Mouse (Mus musculus) limb, embryonic 14.5 days (tissue): Measurements from ENCODE around the gene Trip10. TPM values are rescaled to one million over a fixed set of nuclear protein-coding genes. Genes with fewer than 3 reads are reported as not detected.

Experiments
- ATAC-seq: fragments of 200-750 bp; cut with Nextera tagmentation; 2 replicates; pipeline ENCODE4 v1.8.0; 2017; ENCODE audit warnings: low read depth, moderate number of reproducible peaks, moderate TSS enrichment; ENCODE audit not compliant: low FRiP score
- DNase-seq: peaks from one replicate; pipeline ENCODE4 v3.0.0-alpha.2; 2015; ENCODE audit warnings: low spot score
- H3K27ac ChIP-seq: fragments of 300-500 bp; sonication (generic); replicated peaks from 2 replicates; pipeline ENCODE4 v1.5.1; 2014; ENCODE audit warnings: low read depth, mild to moderate bottlenecking, low read length, moderate library complexity, mixed read lengths
- H3K27me3 ChIP-seq: fragments of 300-500 bp; sonication (generic); 2 replicates; pipeline ENCODE4 v1.6.1; 2014; ENCODE audit warnings: low read length, mixed read lengths; ENCODE audit not compliant: control insufficient read depth, insufficient read depth
- H3K36me3 ChIP-seq: fragments of 300-500 bp; sonication (generic); 2 replicates; pipeline ENCODE4 v1.6.1; 2014; ENCODE audit warnings: mild to moderate bottlenecking, low read length, moderate library complexity, mixed read lengths; ENCODE audit not compliant: control insufficient read depth, insufficient read depth
- H3K4me1 ChIP-seq: fragments of 300-500 bp; sonication (generic); 2 replicates; pipeline ENCODE4 v1.6.1; 2014; ENCODE audit warnings: antibody characterized with exemption, low read length, mixed read lengths; ENCODE audit not compliant: control insufficient read depth, insufficient read depth
- H3K4me2 ChIP-seq: fragments of 300-500 bp; sonication (generic); replicated peaks from 2 replicates; pipeline ENCODE4 v1.6.1; 2014; ENCODE audit warnings: low read depth, mild to moderate bottlenecking, low read length, moderate library complexity; ENCODE audit not compliant: severe bottlenecking
- H3K4me3 ChIP-seq: fragments of 300-500 bp; sonication (generic); replicated peaks from 2 replicates; pipeline ENCODE4 v1.5.1; 2014; ENCODE audit warnings: low read length
- H3K9ac ChIP-seq: fragments of 300-500 bp; sonication (generic); 2 replicates; pipeline ENCODE4 v1.6.1; 2014; ENCODE audit warnings: mild to moderate bottlenecking, low read depth, low read length, moderate library complexity; ENCODE audit not compliant: severe bottlenecking
- H3K9me3 ChIP-seq: fragments of 300-500 bp; sonication (generic); 2 replicates; pipeline ENCODE4 v1.6.1; 2016; ENCODE audit warnings: low read length; ENCODE audit not compliant: control insufficient read depth
- POLR2A ChIP-seq: fragments of 200-500 bp; IDR thresholded peaks from 2 replicates; pipeline ENCODE4 v1.8.0; 2012; ENCODE audit warnings: inconsistent platforms, mild to moderate bottlenecking, moderate library complexity, borderline replicate concordance; ENCODE audit not compliant: insufficient read depth, insufficient read length; ENCODE audit errors: extremely low read depth
- WGBS: fragments of 180-500 bp; shearing (Covaris S2); extraction: QIAGEN DNeasy Blood & Tissue Kit; methylation state at CpG from one replicate; pipeline ENCODE4 v1.1.7; 2014; 5-methylcytosine and 5-hydroxymethylcytosine counted together
- polyA plus RNA-seq, 2 experiments: library from polyadenylated mRNA; depleted of rRNA in 1 of 2; stranded (reverse) in 1 of 2; unstranded in 1 of 2; fragments of >200 nt; fragmentation: Nextera tagmentation in 1 of 2; extraction: Ambion mirVana in 1 of 2; gene quantifications; 2 replicates each; pipeline versions ENCODE4 v1.2.1 to v1.2.3; 2012 to 2014

The Trip10 gene
- polyA plus RNA-seq, 2 experiments, result 27.1 to 46.9 TPM

DNA sequence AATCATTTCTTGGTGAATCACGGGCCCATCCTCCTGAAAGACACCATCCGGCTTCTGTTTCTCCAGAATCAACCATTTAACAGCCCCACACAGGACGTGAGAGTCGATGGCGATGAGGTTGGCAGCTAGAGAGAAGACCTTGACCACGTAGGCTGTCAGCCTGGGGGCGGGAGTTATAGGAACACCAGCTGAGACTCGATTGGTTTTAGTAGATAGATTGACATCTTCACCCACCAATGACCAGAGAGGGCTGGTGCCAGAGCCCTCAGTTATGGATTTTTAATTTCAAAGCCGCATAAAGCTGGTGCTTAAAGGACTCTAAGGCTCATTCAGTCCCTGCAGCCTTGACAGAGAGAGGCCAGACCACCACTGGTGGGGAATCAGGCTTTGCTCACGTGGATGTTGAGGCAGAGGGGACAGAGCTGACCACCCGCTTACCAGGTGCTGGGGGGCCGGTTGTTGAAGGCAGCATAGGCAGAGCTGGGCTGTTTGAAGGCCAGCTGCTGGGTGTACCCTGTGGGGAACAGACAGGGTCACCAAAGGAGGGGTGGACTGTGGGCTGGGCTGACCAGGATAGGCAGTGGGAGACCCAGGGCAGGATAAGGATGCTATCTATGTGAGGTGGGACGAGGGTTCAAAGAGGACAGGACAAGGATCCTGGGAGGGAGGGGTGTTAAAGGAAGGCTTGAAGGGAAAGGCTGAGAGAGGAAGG lies 34.4 kb upstream of the Trip10 start:
- no peak for ATAC-seq
- no peak for TF ChIP-seq POLR2A

DNA sequence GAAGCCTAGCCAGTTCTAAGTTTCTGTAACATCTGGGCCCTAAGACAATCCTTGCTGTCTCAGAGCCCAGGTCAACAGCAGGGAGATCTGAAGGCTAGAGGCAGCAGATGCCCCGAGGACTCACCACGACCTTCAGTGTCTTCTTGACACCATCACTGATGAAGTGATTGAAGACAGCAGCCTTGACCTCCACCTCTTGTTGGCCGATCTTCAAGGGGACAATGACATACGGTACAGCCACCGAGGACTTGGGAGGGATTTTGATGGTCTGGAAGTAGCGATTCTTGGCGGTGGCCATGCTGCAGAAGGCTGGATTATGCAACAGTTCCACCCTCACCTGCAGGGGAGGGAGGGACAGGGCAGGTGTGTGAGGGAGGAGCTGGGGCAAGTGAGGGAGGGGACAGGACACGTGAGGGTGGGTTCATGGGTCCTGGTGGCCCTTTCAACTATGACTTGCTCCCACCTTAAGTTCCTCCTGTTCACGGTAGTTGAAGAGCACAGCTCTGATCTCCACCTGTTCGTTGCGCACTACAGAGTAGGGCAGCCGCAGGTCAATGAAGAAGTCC lies 30.8 kb upstream of the Trip10 start:
- H3K9ac ChIP-seq, result no peak overlapping the region
- DNase-seq, result no peak
- H3K4me3 ChIP-seq, result no peak overlapping the region
- no peak overlapping the region for H3K27ac ChIP-seq
- no peak for TF ChIP-seq POLR2A
- 69% methylated on average over 12 of the region's 12 CpGs for WGBS
- no peaks in the 10 kb centered on the region for H3K9me3 ChIP-seq
- no peaks in the 10 kb centered on the region for H3K4me1 ChIP-seq
- no peaks in the 10 kb centered on the region for H3K27me3 ChIP-seq
- no peaks in the 10 kb centered on the region for H3K36me3 ChIP-seq
- no peak for ATAC-seq
- H3K4me2 ChIP-seq, result no peak overlapping the region

More for the DNA sequence above, 34.4 kb upstream of the Trip10 start:
- 44% methylated on average over 13 of the region's 13 CpGs for WGBS
- no peak overlapping the region for H3K9ac ChIP-seq
- H3K27me3 ChIP-seq, result no peaks in the 10 kb centered on the region
- no peak overlapping the region for H3K4me2 ChIP-seq
- no peaks in the 10 kb centered on the region for H3K9me3 ChIP-seq
- no peak overlapping the region for H3K4me3 ChIP-seq
- no peaks in the 10 kb centered on the region for H3K36me3 ChIP-seq
- DNase-seq, result peak; percentile 30
- H3K27ac ChIP-seq, result no peak overlapping the region
- no peaks in the 10 kb centered on the region for H3K4me1 ChIP-seq

DNA sequence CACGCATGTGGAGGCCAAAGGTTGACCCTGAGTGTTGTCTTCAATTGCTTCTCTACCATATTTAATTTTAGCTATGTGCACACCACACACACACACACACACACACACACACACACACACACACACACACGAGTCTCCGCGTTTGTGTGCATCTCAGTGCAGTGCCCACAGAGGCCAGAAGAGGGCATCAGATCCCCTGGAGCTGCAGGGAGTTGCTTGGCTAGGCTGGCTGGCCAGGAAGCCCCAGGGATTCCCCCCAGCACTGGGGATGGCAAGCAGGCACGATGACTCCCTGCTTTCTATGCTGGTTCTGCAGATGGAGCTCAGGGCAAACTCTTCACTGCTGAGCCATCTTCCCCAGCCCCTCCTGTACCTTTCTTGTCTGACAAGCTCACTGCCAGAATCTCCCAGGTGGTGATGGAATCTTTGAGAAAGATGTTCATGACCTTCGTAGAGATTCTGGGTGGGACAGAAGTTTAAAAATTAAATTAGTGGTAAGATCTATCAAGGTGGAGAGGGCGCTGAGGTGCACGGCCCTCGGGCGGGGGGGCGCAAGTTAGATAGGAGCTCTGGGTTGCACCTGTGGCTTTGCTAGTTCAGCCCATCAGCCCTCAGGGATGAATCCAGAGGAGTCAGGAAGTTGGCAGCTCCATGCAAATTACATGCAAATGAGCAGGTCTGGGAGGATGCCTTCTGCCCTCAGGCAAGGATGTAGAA lies 29.9 kb upstream of the Trip10 start:
- Histone ChIP-seq H3K4me3 (no peak overlapping the region), H3K4me1 (no peaks in the 10 kb centered on the region), H3K9ac (no peak overlapping the region), H3K27me3 (0 out of 2 replicates have a peak, but pooled peaks cover 8% of the 10 kb centered on the region), H3K9me3 (no peaks in the 10 kb centered on the region), H3K36me3 (no peaks in the 10 kb centered on the region), H3K27ac (no peak overlapping the region), H3K4me2 (no peak overlapping the region)
- ATAC-seq (no peak), DNase-seq (no peak)
- TF ChIP-seq POLR2A, result no peak
- 25% methylated on average over 11 of the region's 11 CpGs for WGBS

DNA sequence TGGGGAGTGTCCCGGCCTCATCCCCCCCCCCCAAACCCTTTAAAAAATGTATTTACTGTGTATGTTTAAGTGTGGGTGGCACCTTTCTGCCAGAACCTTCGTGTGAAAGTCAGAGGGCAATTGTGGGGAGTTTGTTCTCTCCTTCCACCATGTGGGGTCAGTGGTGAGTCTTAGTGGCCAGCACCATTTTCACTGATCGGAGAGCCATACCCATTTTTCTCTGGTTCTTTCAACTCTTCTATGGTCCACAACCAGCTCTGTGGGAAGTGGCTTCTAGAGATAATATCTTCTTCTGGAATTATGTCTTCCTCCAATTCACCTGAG lies 29.4 kb upstream of the Trip10 start:
- 28% methylated on average over 2 of the region's 3 CpGs for WGBS
- 0 out of 2 replicates have a peak, but pooled peaks cover 8% of the 10 kb centered on the region for H3K27me3 ChIP-seq
- H3K9me3 ChIP-seq, result no peaks in the 10 kb centered on the region
- H3K4me3 ChIP-seq, result no peak overlapping the region
- H3K9ac ChIP-seq, result no peak overlapping the region
- ATAC-seq (no peak), DNase-seq (no peak)
- no peak for TF ChIP-seq POLR2A
- H3K36me3 ChIP-seq, result no peaks in the 10 kb centered on the region
- no peaks in the 10 kb centered on the region for H3K4me1 ChIP-seq
- H3K4me2 ChIP-seq, result no peak overlapping the region
- H3K27ac ChIP-seq, result no peak overlapping the region

DNA sequence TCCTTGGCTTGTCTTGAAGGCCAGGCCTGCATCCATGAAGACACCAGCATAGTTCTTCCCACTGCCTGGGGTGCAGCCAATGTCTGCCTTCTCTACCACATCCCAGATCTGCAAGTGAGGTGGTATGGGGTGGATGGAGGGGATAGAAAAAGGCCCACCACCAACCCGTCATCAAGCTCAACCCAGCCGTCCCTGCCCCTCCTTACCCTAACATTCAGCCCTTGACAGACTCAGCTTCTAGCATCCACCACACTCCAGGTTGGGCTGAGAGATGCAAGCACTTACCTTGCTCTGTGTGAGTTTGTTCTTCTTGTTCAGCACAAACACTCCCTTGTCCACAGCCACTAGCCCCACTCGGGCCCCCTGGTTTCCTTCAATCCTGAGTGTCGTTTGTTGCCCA lies 27.3 kb upstream of the Trip10 start:
- Histone ChIP-seq H3K4me1 (no peaks in the 10 kb centered on the region), H3K27me3 (0 out of 2 replicates have a peak, but pooled peaks cover 8% of the 10 kb centered on the region), H3K9ac (no peak overlapping the region), H3K27ac (no peak overlapping the region), H3K4me3 (no peak overlapping the region), H3K36me3 (no peaks in the 10 kb centered on the region), H3K4me2 (no peak overlapping the region), H3K9me3 (no peaks in the 10 kb centered on the region)
- WGBS, result 64% methylated on average over 4 of the region's 4 CpGs
- ATAC-seq (no peak), DNase-seq (no peak)
- no peak for TF ChIP-seq POLR2A
